Mouse (Mus musculus) induced T-regulatory cell, adult 2 months (primary cell): Measurements from ENCODE around the gene She.

Experiments
- DNase-seq: peaks from one replicate; pipeline ENCODE4 v3.0.0-alpha.2; 2012; ENCODE audit warnings: low read depth

The She gene

GRCm38 (mm10) chr3:89883582-89884041, 52.4 kb downstream of the She start:
- DNase-seq: peak; percentile 62

DNA sequence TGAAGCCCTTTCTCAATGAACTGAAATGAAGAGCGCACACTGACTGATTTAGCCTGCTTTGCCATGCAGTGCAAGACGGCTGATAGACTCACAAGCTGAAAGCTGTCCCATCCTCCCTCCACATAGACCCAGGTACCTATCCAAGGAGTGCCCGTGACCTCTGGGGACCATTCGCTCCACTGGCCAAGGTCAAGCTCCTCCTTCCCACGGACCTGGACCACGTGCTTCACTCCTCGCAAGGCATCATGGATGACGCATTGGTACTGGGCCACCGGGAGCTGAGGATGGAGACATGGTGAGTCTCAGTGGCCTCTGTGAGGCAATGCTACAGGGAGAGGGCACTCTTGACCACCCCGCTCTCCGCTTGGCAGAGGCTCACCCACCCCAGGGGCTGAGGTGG, 54.6 kb downstream of the She start:
- DNase-seq: no peak

- DNase-seq: peak; percentile 72
Observed at GRCm38 (mm10) chr3:89887582-89888230, 56.5 kb downstream of the She start.

- DNase-seq: peak; percentile 41
Observed at GRCm38 (mm10) chr3:89889841-89890430, 58.8 kb downstream of the She start.

DNA sequence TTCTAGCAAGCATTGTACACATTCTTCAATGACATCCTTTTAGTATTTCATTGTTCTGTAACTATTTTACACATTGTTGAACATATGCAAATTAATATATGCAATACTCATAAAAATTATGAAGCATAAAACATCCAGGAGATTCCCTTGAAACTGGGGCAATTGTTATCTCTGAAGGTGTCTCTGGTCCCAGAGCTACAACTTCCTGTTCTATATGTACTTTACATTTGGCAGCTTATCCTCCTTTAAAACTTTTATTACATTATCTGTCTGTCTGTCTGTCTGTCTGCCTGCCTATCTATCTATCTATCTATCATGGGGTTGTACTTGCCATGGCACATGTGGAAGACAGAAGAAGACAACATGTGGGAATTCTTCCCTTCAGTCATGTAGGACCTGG, 60.5 kb downstream of the She start:
- no peak for DNase-seq

- peak; percentile 61 for DNase-seq
Observed at GRCm38 (mm10) chr3:89892517-89893106, 61.4 kb downstream of the She start.

DNA sequence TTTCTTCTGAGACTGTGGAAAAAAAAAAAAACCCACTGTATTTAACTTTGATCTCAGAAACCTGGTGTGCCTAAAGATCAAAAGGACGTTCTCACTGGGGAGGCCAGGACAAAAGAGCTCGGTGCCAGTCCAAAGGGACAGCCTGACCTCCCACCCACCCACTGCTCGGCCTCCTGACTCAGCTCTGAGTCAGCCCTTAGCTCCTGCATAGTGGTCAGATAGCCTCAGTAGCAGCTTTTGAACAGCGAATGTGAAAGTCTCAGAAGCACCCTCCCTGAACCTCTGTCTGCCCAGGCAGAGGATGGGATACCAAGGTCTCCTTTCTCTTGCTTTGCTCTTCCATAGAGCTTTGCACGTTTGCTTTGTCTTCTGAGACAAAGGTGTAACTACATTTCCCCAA, 65.4 kb downstream of the She start:
- peak; percentile 51 for DNase-seq

- no peak for DNase-seq
Observed at GRCm38 (mm10) chr3:89897204-89897796, 66.1 kb downstream of the She start.

DNA sequence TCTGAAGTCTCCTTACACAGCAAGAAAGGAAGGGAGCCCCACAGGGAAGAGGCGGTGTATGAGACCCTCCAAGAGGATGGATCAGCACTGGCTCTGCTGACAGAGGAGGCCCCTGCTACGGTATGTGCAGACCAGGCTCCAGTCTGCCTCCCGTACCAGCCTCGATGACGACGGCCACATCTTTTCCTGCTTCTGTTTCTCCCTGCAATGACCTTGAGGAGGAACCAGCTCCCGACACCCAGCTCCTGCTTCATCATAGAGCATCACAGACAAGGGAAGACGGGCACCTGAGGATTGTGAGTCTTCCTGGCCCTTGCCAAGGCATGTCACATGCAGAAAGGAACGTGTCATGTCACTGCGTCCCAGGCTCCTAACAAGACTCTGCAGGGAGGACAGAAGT, 66.8 kb downstream of the She start:
- DNase-seq: no peak

- no peak for DNase-seq
Observed at GRCm38 (mm10) chr3:89898870-89899510, 67.8 kb downstream of the She start.

GRCm38 (mm10) chr3:89899511-89899908, 68.3 kb downstream of the She start:
- DNase-seq: peak; percentile 43

GRCm38 (mm10) chr3:89907846-89908245, 76.7 kb downstream of the She start:
- DNase-seq: no peak
